Mouse (Mus musculus): ENCODE results near the gene Klkb1.

- TF ChIP-seq CTCF (IDR thresholded peaks at IDR 0.05; ENCODE audit: low read depth, low read length) (no peak), EP300 (IDR thresholded peaks at IDR 0.05; ENCODE audit: insufficient read depth, low read depth, low read length) (no peak)
Measured at GRCm38 (mm10) chr8:45320930-45321329, 26.3 kb upstream of the Klkb1 start.

All from ES-Bruce4 (cell line).